Mouse (Mus musculus) ovary, adult 2 months (tissue): Measurements from ENCODE around the gene 2310009B15Rik. TPM values are rescaled to one million over a fixed set of nuclear protein-coding genes. Genes with fewer than 3 reads are reported as not detected.

ENCODE experiments used
- polyA plus RNA-seq: library from polyadenylated mRNA; depleted of rRNA; stranded (reverse); fragments of >200 nt; gene quantifications from 2 replicates; pipeline ENCODE4 v1.2.3, GENCODE M21; 2012; rRNA removed

Gene 2310009B15Rik
- polyA plus RNA-seq = 47.7 and 53.6 TPM in 2 replicates

GRCm38 (mm10) chr1:138856101-138856950, at the start of gene 2310009B15Rik:
Gene 2310009B15Rik (minus strand): TSS chr1:138856852.

GRCm38 (mm10) chr1:138848511-138849109, 8.0 kb downstream of the 2310009B15Rik start, which contains the start of gene Lhx9:
Gene Lhx9 (minus strand): TSS chr1:138848577.

Other genes with a start within 250 kb of the 2310009B15Rik start
- 8.2 and 10.9 TPM in 2 replicates for gene Nek7, start 236.7 kb downstream of the 2310009B15Rik start, polyA plus RNA-seq
- gene Lhx9, start 8.3 kb downstream of the 2310009B15Rik start, polyA plus RNA-seq = 5.1 and 5.8 TPM in 2 replicates
- 11.5 and 17.6 TPM in 2 replicates for gene Dennd1b, start 106.6 kb upstream of the 2310009B15Rik start, polyA plus RNA-seq